Mouse (Mus musculus): Measurements from ENCODE around the gene Nol4l. TPM values are rescaled to one million over a fixed set of nuclear protein-coding genes. Genes with fewer than 3 reads are reported as not detected.

Gene Nol4l
- polyA plus RNA-seq, 1 experiment: 47.5 TPM

DNA sequence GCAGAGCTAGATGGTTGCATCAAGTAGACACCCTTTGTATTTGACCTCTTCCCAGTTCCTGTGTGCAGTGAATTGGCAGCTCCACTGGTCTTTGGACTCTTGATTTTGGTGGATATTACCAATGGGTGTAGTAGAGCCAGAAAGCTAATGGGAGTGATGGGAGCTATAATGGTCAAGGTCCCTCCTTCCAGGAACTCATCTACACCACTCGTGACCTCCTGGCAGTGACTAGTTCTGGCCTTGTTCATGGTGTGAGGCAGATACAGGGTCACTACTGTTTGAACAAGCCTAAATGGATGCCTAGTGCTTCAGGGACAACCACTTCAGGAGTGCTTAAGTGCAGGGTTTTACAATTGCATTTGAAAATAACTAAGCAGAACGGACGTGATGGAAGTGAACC lies 125.7 kb downstream of the Nol4l start:
- Histone ChIP-seq H3K4me3 (ENCODE audit: low read depth, low read length) (no peak overlapping the region), H3K27me3 (ENCODE audit: control insufficient read depth, insufficient read depth, low read length) (no peaks in the 10 kb centered on the region), H3K36me3 (ENCODE audit: control insufficient read depth, insufficient read depth, low read length) (peaks cover 46% of the 10 kb centered on the region), H3K4me1 (ENCODE audit: control insufficient read depth, insufficient read depth, insufficient read length, low read length) (peaks cover 10% of the 10 kb centered on the region), H3K27ac (ENCODE audit: insufficient read depth, low read depth, low read length) (no peak overlapping the region)
- 80% methylated on average over 3 of the region's 3 CpGs for WGBS
- TF ChIP-seq CTCF (IDR thresholded peaks at IDR 0.05; ENCODE audit: extremely low read depth, insufficient read length, insufficient replicate concordance, low read depth, low read length): no peak
- TF ChIP-seq POLR2A (IDR thresholded peaks at IDR 0.05; ENCODE audit: low read depth, low read length): no peak

DNA sequence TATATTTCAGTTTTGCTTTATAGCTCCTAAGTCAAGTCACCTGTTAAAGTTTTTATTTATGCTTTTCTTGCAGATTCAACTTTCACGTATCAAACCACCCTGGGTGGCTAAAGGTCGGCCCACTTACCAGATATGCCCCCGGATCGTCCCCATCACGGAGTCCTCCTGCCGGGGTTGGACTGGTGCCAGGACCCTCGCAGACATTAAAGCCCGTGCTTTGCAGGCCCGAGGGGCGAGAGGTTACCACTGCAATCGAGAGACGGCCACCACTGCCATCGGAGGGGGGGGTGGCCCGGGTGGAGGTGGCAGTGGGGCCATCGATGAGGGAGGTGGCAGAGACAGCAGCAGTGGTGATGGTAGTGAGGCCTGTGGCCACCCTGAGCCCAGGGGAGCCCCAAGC lies 130.6 kb downstream of the Nol4l start:
- no peak overlapping the region for H3K27ac ChIP-seq (ENCODE audit: insufficient read depth, low read depth, low read length)
- no peak overlapping the region for H3K4me3 ChIP-seq (ENCODE audit: low read depth, low read length)
- no peak for TF ChIP-seq POLR2A (IDR thresholded peaks at IDR 0.05; ENCODE audit: low read depth, low read length)
- TF ChIP-seq CTCF (IDR thresholded peaks at IDR 0.05; ENCODE audit: extremely low read depth, insufficient read length, insufficient replicate concordance, low read depth, low read length): no peak
- H3K27me3 ChIP-seq (ENCODE audit: control insufficient read depth, insufficient read depth, low read length): no peaks in the 10 kb centered on the region
- peaks cover 76% of the 10 kb centered on the region for H3K36me3 ChIP-seq (ENCODE audit: control insufficient read depth, insufficient read depth, low read length)
- 92% methylated on average over 15 of the region's 15 CpGs for WGBS
- peaks cover 5% of the 10 kb centered on the region; the same call in 1 of the 2 replicates for H3K4me1 ChIP-seq (ENCODE audit: control insufficient read depth, insufficient read depth, insufficient read length, low read length)

DNA sequence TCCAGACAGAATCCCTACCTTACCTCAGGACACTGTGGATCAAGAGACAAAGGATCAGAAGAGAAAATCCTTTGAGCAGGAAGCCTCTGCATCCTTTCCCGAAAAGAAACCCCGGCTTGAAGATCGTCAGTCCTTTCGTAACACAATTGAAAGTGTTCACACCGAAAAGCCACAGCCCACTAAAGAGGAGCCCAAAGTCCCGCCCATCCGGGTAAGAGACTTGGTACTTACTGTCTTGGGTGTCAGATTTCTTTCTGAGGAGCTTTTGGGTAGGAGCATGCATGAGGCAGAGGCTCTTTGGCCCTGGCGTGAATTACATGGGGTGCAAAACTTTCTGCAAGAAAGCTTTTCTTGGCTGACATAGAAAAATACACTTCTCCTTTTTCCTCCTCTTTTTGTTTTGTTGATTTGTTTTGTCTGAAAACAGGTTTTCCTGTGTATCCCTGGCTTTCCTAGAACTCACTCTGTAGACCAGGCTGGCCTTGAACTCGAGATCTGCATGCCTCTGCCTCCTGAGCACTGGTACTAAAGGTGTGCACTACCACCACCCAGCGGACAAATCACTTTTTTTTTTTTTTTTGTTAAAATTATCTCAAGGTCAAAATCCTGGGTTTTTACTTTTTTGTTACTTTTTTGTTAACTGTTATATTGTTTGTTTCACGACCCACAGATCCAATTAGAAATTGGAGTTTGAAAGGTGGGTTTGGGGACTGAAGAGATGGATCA lies 131.8 kb downstream of the Nol4l start:
- TF ChIP-seq POLR2A (IDR thresholded peaks at IDR 0.05; ENCODE audit: low read depth, low read length) (no peak), CTCF (IDR thresholded peaks at IDR 0.05; ENCODE audit: extremely low read depth, insufficient read length, insufficient replicate concordance, low read depth, low read length) (no peak)
- no peaks in the 10 kb centered on the region for H3K4me1 ChIP-seq (ENCODE audit: control insufficient read depth, insufficient read depth, insufficient read length, low read length)
- H3K4me3 ChIP-seq (ENCODE audit: low read depth, low read length): no peak overlapping the region
- no peaks in the 10 kb centered on the region for H3K27me3 ChIP-seq (ENCODE audit: control insufficient read depth, insufficient read depth, low read length)
- 90% methylated on average over 11 of the region's 11 CpGs for WGBS
- no peak overlapping the region for H3K27ac ChIP-seq (ENCODE audit: insufficient read depth, low read depth, low read length)
- peaks cover 88% of the 10 kb centered on the region for H3K36me3 ChIP-seq (ENCODE audit: control insufficient read depth, insufficient read depth, low read length)

DNA sequence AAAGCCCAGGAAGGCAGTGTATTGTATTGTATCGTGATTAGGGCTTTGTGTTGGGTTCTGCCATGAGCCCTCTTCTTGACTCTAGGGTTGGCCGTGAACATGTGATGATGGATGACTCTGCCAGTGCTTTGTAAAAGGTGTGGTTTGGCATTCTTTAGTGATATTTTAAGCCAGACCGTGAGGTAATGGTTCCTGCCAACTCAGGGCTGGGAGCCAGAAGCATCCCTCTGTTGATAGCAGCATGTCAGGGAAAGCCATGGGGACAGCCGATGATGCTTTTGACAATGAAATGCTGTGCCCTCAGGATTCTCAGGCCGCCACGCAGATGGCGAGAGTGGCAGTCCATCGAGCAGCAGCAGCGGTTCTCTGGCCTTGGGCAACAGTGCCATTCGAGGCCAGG lies 136.7 kb downstream of the Nol4l start:
- WGBS: 91% methylated on average over 10 of the region's 10 CpGs
- Histone ChIP-seq H3K4me1 (ENCODE audit: control insufficient read depth, insufficient read depth, insufficient read length, low read length) (no peaks in the 10 kb centered on the region), H3K4me3 (ENCODE audit: low read depth, low read length) (no peak overlapping the region), H3K36me3 (ENCODE audit: control insufficient read depth, insufficient read depth, low read length) (peaks cover 62% of the 10 kb centered on the region), H3K27ac (ENCODE audit: insufficient read depth, low read depth, low read length) (no peak overlapping the region), H3K27me3 (ENCODE audit: control insufficient read depth, insufficient read depth, low read length) (no peaks in the 10 kb centered on the region)
- TF ChIP-seq POLR2A (IDR thresholded peaks at IDR 0.05; ENCODE audit: low read depth, low read length) (no peak), CTCF (IDR thresholded peaks at IDR 0.05; ENCODE audit: extremely low read depth, insufficient read length, insufficient replicate concordance, low read depth, low read length) (no peak)

DNA sequence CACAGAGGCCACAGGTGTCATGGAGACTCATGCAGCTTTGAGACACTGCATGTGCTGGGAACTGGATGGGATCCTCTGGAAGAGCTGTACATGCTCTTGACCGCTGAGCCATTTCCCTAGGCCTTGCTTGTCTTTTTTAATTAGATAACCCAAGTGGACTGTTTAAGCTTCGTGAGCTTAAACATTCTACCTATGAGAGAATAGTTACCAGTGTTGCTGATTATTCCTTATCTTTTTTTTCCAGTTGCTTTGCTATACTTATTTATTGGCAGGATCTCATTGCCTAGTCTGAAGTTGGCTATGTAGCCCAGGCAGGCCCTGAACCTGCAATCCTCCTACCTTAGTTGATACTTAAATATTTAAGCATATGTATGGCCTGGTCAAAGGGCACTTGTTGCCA lies 139.9 kb downstream of the Nol4l start:
- WGBS: 92% methylated on average over 2 of the region's 2 CpGs
- no peak overlapping the region for H3K27ac ChIP-seq (ENCODE audit: insufficient read depth, low read depth, low read length)
- no peaks in the 10 kb centered on the region for H3K4me1 ChIP-seq (ENCODE audit: control insufficient read depth, insufficient read depth, insufficient read length, low read length)
- no peaks in the 10 kb centered on the region for H3K27me3 ChIP-seq (ENCODE audit: control insufficient read depth, insufficient read depth, low read length)
- peaks cover 41% of the 10 kb centered on the region for H3K36me3 ChIP-seq (ENCODE audit: control insufficient read depth, insufficient read depth, low read length)
- H3K4me3 ChIP-seq (ENCODE audit: low read depth, low read length): no peak overlapping the region
- no peak for TF ChIP-seq CTCF (IDR thresholded peaks at IDR 0.05; ENCODE audit: extremely low read depth, insufficient read length, insufficient replicate concordance, low read depth, low read length)
- no peak for TF ChIP-seq POLR2A (IDR thresholded peaks at IDR 0.05; ENCODE audit: low read depth, low read length)

DNA sequence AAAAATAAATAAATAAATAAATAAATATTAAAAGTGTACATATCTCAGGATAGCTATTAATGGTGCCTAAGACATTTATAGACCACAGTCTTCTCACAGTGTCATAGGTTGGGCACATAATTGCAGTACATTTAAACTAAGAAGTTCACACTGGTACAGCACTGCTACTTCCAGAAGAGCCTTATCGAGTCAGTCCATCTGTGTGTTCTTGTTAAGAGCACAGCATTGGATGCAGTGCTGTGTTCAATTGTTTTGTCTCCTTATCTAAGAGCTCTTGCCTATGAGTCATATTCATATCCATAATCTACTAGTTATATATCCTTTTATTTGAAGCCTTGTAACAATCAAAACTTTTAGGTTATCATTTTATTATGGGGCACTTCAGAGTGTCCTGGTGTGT lies 149.3 kb downstream of the Nol4l start:
- 67% methylated on average over 1 of the region's 1 CpGs for WGBS
- Histone ChIP-seq H3K27me3 (ENCODE audit: control insufficient read depth, insufficient read depth, low read length) (no peaks in the 10 kb centered on the region), H3K4me3 (ENCODE audit: low read depth, low read length) (no peak overlapping the region), H3K4me1 (ENCODE audit: control insufficient read depth, insufficient read depth, insufficient read length, low read length) (no peaks in the 10 kb centered on the region), H3K27ac (ENCODE audit: insufficient read depth, low read depth, low read length) (no peak overlapping the region), H3K36me3 (ENCODE audit: control insufficient read depth, insufficient read depth, low read length) (peaks cover 28% of the 10 kb centered on the region)
- TF ChIP-seq POLR2A (IDR thresholded peaks at IDR 0.05; ENCODE audit: low read depth, low read length) (no peak), CTCF (IDR thresholded peaks at IDR 0.05; ENCODE audit: extremely low read depth, insufficient read length, insufficient replicate concordance, low read depth, low read length) (no peak)

DNA sequence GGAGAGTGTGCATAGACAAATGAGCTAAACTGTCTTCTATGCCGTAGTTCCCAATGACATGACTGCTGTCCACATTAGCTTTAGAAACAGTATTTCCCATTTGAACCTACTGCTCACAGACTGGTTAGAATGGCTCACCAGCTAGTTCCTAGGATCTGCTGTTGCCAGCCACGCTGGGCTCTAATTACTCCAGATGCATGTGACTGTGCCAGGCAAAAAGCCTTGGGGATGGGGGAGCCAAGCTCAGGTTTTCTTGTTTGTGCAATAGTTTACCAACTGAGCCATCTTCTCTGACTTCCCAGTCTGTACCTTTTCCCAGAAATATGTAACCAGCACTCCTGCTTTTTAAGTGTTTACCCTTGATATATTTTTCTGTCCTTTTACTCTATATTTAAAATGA lies 154.4 kb downstream of the Nol4l start:
- no peak overlapping the region for H3K27ac ChIP-seq (ENCODE audit: insufficient read depth, low read depth, low read length)
- TF ChIP-seq CTCF (IDR thresholded peaks at IDR 0.05; ENCODE audit: extremely low read depth, insufficient read length, insufficient replicate concordance, low read depth, low read length) (no peak), POLR2A (IDR thresholded peaks at IDR 0.05; ENCODE audit: low read depth, low read length) (no peak)
- peaks cover 20% of the 10 kb centered on the region for H3K36me3 ChIP-seq (ENCODE audit: control insufficient read depth, insufficient read depth, low read length)
- H3K4me3 ChIP-seq (ENCODE audit: low read depth, low read length): no peak overlapping the region
- H3K4me1 ChIP-seq (ENCODE audit: control insufficient read depth, insufficient read depth, insufficient read length, low read length): no peaks in the 10 kb centered on the region
- no peaks in the 10 kb centered on the region for H3K27me3 ChIP-seq (ENCODE audit: control insufficient read depth, insufficient read depth, low read length)
- WGBS: 88% methylated on average over 2 of the region's 2 CpGs

Measured in small intestine, adult 2 months (tissue).